ENCODE assay signal across 17 mouse cellular contexts in the genomic region with DNA sequence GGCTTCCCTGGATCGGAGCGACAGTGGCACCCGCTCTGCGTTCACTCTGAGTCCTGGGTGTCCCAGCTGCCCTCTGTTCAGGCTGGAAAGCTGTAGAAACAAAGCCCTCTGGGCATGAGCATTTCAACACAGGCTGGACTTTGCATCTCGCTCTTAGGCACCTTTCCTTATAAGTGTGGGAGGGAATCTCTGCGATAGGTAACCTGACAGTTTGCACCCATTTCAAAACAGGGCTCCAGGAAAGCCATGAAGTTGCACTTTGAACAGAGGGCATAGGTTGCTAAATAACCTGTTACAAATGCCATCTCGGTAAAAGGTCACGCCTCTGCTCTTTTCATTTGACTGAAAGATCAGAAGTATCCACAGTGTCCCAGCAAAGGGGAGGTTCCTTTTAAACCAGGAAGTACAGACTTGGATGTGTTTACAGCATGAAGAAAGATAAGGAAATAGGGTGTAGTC. TPM values are rescaled to one million over a fixed set of nuclear protein-coding genes. Genes with fewer than 3 reads are reported as not detected.
A peak's percentile ranks its signal among the peaks of the same experiment; 100 is the strongest.
DNase-seq lines count a peak whose midpoint lies in the region; TF ChIP-seq lines count a peak whose summit lies in the region.
"Had no signal": no experiment of that assay in that cellular context is flagged by ENCODE, and none has a peak within 500 bp of the region (broad histone marks: within the 10 kb centered on the region; RNA-seq: fewer than 3 reads in every experiment).

No protein-coding gene starts in this region.

- TF ChIP-seq CTCF in bone marrow, adult 2 months (IDR thresholded peaks at IDR 0.05; ENCODE audit: control insufficient read depth, insufficient read depth, low read length) = no peak

- peak; percentile 2 to 21 for DNase-seq in adrenal gland, postnatal 36 days
- no peak for DNase-seq in adrenal gland, postnatal 4 days (ENCODE audit: low spot score in 2 of 2)
- peak; percentile 25 for DNase-seq in kidney, postnatal 10 days
- peak; percentile 75 for DNase-seq in lung, postnatal 36 days
- no peak for DNase-seq in thymus, postnatal 25 days
- DNase-seq in spleen, postnatal 36 days (ENCODE audit: low spot score in 2 of 2) = no peak
- no peak for DNase-seq in thymus, postnatal 36 days
- DNase-seq: cerebellum, adult 11-12 months; forebrain, postnatal 0 days; gastrocnemius, postnatal 36 days; midbrain, embryonic 14.5 days had no signal

- TF ChIP-seq POLR2A in bone marrow, adult 2 months (IDR thresholded peaks at IDR 0.05; ENCODE audit: borderline replicate concordance, control insufficient read depth, low read depth, low read length) = no peak

- H3K4me1 ChIP-seq in bone marrow, adult 2 months (ENCODE audit: control insufficient read depth, insufficient read depth, low read length) = peaks cover 1% of the 10 kb centered on the region; the same call in 1 of the 2 replicates
- H3K4me1 ChIP-seq: embryonic facial prominence, embryonic 13.5 days; neural tube, embryonic 13.5 days had no signal

- peak overlapping the region; percentile 89 for H3K27ac ChIP-seq in bone marrow, adult 2 months (ENCODE audit: control insufficient read depth, insufficient read depth, low read depth, low read length, poor library complexity)
- H3K27ac ChIP-seq: embryonic facial prominence, embryonic 13.5 days; limb, embryonic 15.5 days; neural tube, embryonic 13.5 days had no signal

- H3K4me3 ChIP-seq in bone marrow, adult 2 months (replicated peaks; ENCODE audit: control insufficient read depth, low read depth, low read length) = peak overlapping the region; percentile 20
- H3K4me3 ChIP-seq: embryonic facial prominence, embryonic 13.5 days; limb, embryonic 15.5 days; neural tube, embryonic 13.5 days had no signal

- WGBS in bone marrow, adult 2 months = 55% methylated on average over 8 of the region's 8 CpGs

RNA-seq across cellular contexts. Expression of a gene that starts 19.2 kb away (rescaled TPM):
- total RNA-seq in adrenal gland, postnatal 36 days (2021) = 10 to 100 TPM; 22.5 to 45.9 TPM
- total RNA-seq in adrenal gland, postnatal 4 days (2021) = 10 to 100 TPM in 1 of 2 experiments, 1 to 10 TPM in 1; 5.5 to 12.7 TPM
- polyA plus RNA-seq in bone marrow, adult 2 months (2011; ENCODE audit: insufficient read depth, insufficient read length, low replicate concordance, missing spikeins) = 3.1 and 11.7 TPM in 2 replicates
- total RNA-seq: forebrain, postnatal 0 days; G1E; hematopoietic stem cell, adult 5-6 weeks had no signal
- polyA plus RNA-seq: forebrain, postnatal 0 days; G1E; midbrain, embryonic 14.5 days had no signal

Comparison
In these comparisons a context has a peak if more than half of its experiments do, and no peak if none do; other contexts are left out.
1. DNase-seq: peak in adrenal gland, postnatal 36 days (2 of 2), kidney, postnatal 10 days (single experiment) and lung, postnatal 36 days (single experiment); none in adrenal gland, postnatal 4 days (0 of 2), thymus, postnatal 25 days (single experiment), spleen, postnatal 36 days (0 of 2) and thymus, postnatal 36 days (0 of 2).